Mouse (Mus musculus) ES-Bruce4 (cell line): ENCODE results near the gene Pde4d.

Experiments
- CTCF ChIP-seq: IDR thresholded peaks from one replicate; pipeline ENCODE4 v1.8.1; 2011; ENCODE audit warnings: low read depth, low read length
- EP300 ChIP-seq: IDR thresholded peaks from 2 replicates; pipeline ENCODE4 v1.6.1; 2011; ENCODE audit warnings: low read depth, low read length; ENCODE audit not compliant: insufficient read depth

DNA sequence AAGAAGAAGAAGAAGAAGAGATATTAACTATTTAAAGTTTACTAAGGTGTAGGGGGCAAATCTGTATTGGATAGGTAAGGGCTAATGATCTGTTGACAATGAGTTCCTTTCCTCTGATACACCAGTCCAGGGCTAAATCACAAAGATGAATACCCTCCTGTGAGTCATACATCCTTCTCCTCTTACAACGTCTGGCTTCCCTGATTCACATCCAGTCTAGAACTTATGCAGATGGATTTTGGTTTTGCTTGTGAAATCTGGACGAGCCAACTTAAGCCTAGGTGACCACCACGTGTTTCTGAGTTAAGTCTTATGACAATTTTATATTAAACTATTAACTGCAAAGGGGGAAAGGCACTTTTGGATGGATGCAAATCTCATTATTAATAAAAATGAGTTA is 1369.3 kb downstream of the Pde4d start:
- no peak for TF ChIP-seq EP300
- no peak for TF ChIP-seq CTCF
